In the genomic region with DNA sequence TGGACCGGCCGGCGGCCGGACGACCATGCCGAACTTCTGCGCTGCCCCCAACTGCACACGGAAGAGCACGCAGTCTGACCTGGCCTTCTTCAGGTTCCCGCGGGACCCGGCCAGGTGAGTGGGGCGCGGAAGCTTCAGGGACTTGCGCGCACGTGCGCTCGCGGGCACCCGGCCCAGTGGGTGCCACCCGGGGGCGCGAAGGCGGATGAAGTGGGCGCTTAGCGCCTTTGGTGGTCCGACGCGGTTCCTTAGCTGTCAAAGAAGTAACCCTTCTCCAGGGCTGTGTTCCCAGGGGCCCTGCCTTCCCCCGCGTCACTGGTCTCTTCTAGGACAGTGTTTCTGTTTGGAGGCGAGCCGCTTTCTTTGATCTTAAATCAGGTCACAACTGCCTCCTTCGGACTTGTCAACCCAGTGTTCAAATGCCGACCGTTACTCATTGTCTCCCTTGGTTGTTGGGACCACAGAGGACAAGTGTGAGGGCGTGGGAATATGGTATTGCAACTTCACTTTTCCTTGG, we compare ENCODE assay signal across 8 mouse cellular contexts. TPM values are rescaled to one million over a fixed set of nuclear protein-coding genes. Genes with fewer than 3 reads are reported as not detected.
A peak's percentile ranks its signal among the peaks of the same experiment; 100 is the strongest.
DNase-seq lines count a peak whose midpoint lies in the region; ATAC-seq lines count a peak whose summit lies in the region.

No protein-coding gene starts in this region.

- DNase-seq in heart, adult 11 months: no peak
- peak; percentile 54 for DNase-seq in embryo, embryonic 9.5 days (ENCODE audit: extremely low spot score)
- peak; percentile 68 for DNase-seq in testis, postnatal 14 days (ENCODE audit: low spot score)

- H3K9me3 ChIP-seq in heart, embryonic 11.5 days (replicated peaks; ENCODE audit: control insufficient read depth, low read length): no peaks in the 10 kb centered on the region
- H3K9me3 ChIP-seq in heart, embryonic 15.5 days (replicated peaks): no peaks in the 10 kb centered on the region
- H3K9me3 ChIP-seq in limb, embryonic 13.5 days: no peaks in the 10 kb centered on the region
- no peaks in the 10 kb centered on the region for H3K9me3 ChIP-seq in midbrain, embryonic 16.5 days (replicated peaks; ENCODE audit: control insufficient read depth, low read length, poor library complexity, severe bottlenecking)

- H3K4me2 ChIP-seq in heart, embryonic 11.5 days: peak overlapping the region; percentile 89
- H3K4me2 ChIP-seq in heart, embryonic 15.5 days: peak overlapping the region; percentile 75
- H3K4me2 ChIP-seq in limb, embryonic 13.5 days (replicated peaks): peak overlapping the region; percentile 84
- peak overlapping the region; percentile 68 for H3K4me2 ChIP-seq in midbrain, embryonic 16.5 days (ENCODE audit: low read length)

- under 1% methylated on average over 38 of the region's 38 CpGs for WGBS in heart, embryonic 11.5 days (ENCODE audit: insufficient replicate concordance)
- WGBS in heart, embryonic 15.5 days: under 1% methylated on average over 38 of the region's 38 CpGs
- WGBS in limb, embryonic 13.5 days: under 1% methylated on average over 38 of the region's 38 CpGs
- WGBS in midbrain, embryonic 16.5 days: under 1% methylated on average over 38 of the region's 38 CpGs

- no peaks in the 10 kb centered on the region for H3K27me3 ChIP-seq in heart, embryonic 11.5 days (ENCODE audit: control insufficient read depth, insufficient read depth, low read length)
- H3K27me3 ChIP-seq in heart, embryonic 15.5 days: no peaks in the 10 kb centered on the region
- H3K27me3 ChIP-seq in limb, embryonic 13.5 days: no peaks in the 10 kb centered on the region
- H3K27me3 ChIP-seq in midbrain, embryonic 16.5 days (ENCODE audit: control insufficient read depth, insufficient read depth, low read depth, low read length): no peaks in the 10 kb centered on the region

- no peaks in the 10 kb centered on the region for H3K36me3 ChIP-seq in heart, embryonic 11.5 days (ENCODE audit: control insufficient read depth, insufficient read depth, low read length)
- no peaks in the 10 kb centered on the region for H3K36me3 ChIP-seq in heart, embryonic 15.5 days
- H3K36me3 ChIP-seq in limb, embryonic 13.5 days: no peaks in the 10 kb centered on the region
- H3K36me3 ChIP-seq in midbrain, embryonic 16.5 days (ENCODE audit: control insufficient read depth, insufficient read depth, low read length): no peaks in the 10 kb centered on the region

- H3K27ac ChIP-seq in heart, embryonic 11.5 days (ENCODE audit: low read depth, low read length): peak overlapping the region; percentile 86
- H3K27ac ChIP-seq in heart, embryonic 15.5 days: peak overlapping the region; percentile 86
- peak overlapping the region; percentile 79 for H3K27ac ChIP-seq in limb, embryonic 13.5 days
- H3K27ac ChIP-seq in midbrain, embryonic 16.5 days (ENCODE audit: low read length): peak overlapping the region; percentile 86

- peak overlapping the region; percentile 95 for H3K4me3 ChIP-seq in heart, embryonic 11.5 days (ENCODE audit: low read depth, low read length)
- peak overlapping the region; percentile 88 for H3K4me3 ChIP-seq in heart, embryonic 15.5 days
- peak overlapping the region; percentile 98 for H3K4me3 ChIP-seq in limb, embryonic 13.5 days
- H3K4me3 ChIP-seq in midbrain, embryonic 16.5 days (ENCODE audit: low read depth, low read length): peak overlapping the region; percentile 99

- no peak; the same call in 1 of the 2 replicates for ATAC-seq in heart, embryonic 11.5 days (replicated peaks; ENCODE audit: insufficient number of reproducible peaks, low FRiP score, low TSS enrichment)
- ATAC-seq in activated CD4-positive, CD25-positive, alpha-beta regulatory T cell, adult 4 months: peak; percentile 38
- no peak; the same call in 1 of the 2 replicates for ATAC-seq in heart, embryonic 15.5 days (replicated peaks; ENCODE audit: insufficient number of reproducible peaks, insufficient read depth, low FRiP score, low read depth)
- no peak; the same call in 1 of the 2 replicates for ATAC-seq in limb, embryonic 13.5 days (ENCODE audit: low FRiP score, low read depth)
- ATAC-seq in midbrain, embryonic 16.5 days: peak; percentile 38

- peak overlapping the region; percentile 93 for H3K9ac ChIP-seq in heart, embryonic 11.5 days (ENCODE audit: low read depth, low read length)
- peak overlapping the region; percentile 93 for H3K9ac ChIP-seq in heart, embryonic 15.5 days
- peak overlapping the region; percentile 97 for H3K9ac ChIP-seq in limb, embryonic 13.5 days
- peak overlapping the region; percentile 91 for H3K9ac ChIP-seq in midbrain, embryonic 16.5 days (ENCODE audit: low read depth, low read length)

- H3K4me1 ChIP-seq in heart, embryonic 11.5 days (ENCODE audit: control insufficient read depth, insufficient read depth, low read length): peaks cover 11% of the 10 kb centered on the region
- peaks cover 23% of the 10 kb centered on the region for H3K4me1 ChIP-seq in heart, embryonic 15.5 days (replicated peaks)
- H3K4me1 ChIP-seq in limb, embryonic 13.5 days: peaks cover 25% of the 10 kb centered on the region
- peaks cover 25% of the 10 kb centered on the region for H3K4me1 ChIP-seq in midbrain, embryonic 16.5 days (ENCODE audit: control insufficient read depth, insufficient read depth, low read length)

RNA-seq across cellular contexts. Expression of a gene that starts 0.5 kb away (rescaled TPM):
- polyA plus RNA-seq in heart, embryonic 11.5 days (2014; fragmentation: Nextera tagmentation; extraction: Ambion mirVana): 40.9 and 50.5 TPM in 2 replicates
- polyA plus RNA-seq in activated CD4-positive, CD25-positive, alpha-beta regulatory T cell, adult 4 months (2017; shearing (Covaris generic)): 10 to 100 TPM; 12.0 to 16.6 TPM
- 35.6 and 37.4 TPM in 2 replicates for polyA plus RNA-seq in heart, embryonic 15.5 days (2015; fragmentation: Nextera tagmentation; extraction: Ambion mirVana)
- 69.9 and 73.9 TPM in 2 replicates for polyA plus RNA-seq in limb, embryonic 13.5 days (2015; fragmentation: Nextera tagmentation; extraction: Ambion mirVana)
- 43.5 and 47.5 TPM in 2 replicates for polyA plus RNA-seq in midbrain, embryonic 16.5 days (2015; fragmentation: Nextera tagmentation; extraction: Ambion mirVana)

RNA-seq across cellular contexts. Expression of a gene that starts 46.8 kb away (rescaled TPM):
- 42.5 and 44.1 TPM in 2 replicates for polyA plus RNA-seq in heart, embryonic 11.5 days (2014; fragmentation: Nextera tagmentation; extraction: Ambion mirVana)
- polyA plus RNA-seq in activated CD4-positive, CD25-positive, alpha-beta regulatory T cell, adult 4 months (2017; shearing (Covaris generic)): 10 to 100 TPM; 56.4 to 59.1 TPM
- polyA plus RNA-seq in heart, embryonic 15.5 days (2015; fragmentation: Nextera tagmentation; extraction: Ambion mirVana): 20.2 and 23.1 TPM in 2 replicates
- 27.6 and 33.1 TPM in 2 replicates for polyA plus RNA-seq in limb, embryonic 13.5 days (2015; fragmentation: Nextera tagmentation; extraction: Ambion mirVana)
- 38.8 and 40.0 TPM in 2 replicates for polyA plus RNA-seq in midbrain, embryonic 16.5 days (2015; fragmentation: Nextera tagmentation; extraction: Ambion mirVana)

Comparison
In these comparisons a context has a peak if more than half of its experiments do, and no peak if none do; other contexts are left out.
1. ATAC-seq: peak in activated CD4-positive, CD25-positive, alpha-beta regulatory T cell, adult 4 months (single experiment) and midbrain, embryonic 16.5 days (single experiment); none in heart, embryonic 11.5 days (single experiment), heart, embryonic 15.5 days (single experiment) and limb, embryonic 13.5 days (single experiment).
2. Peak in every context shown above with its lines, with median percentiles within 50 percentile points of each other: H3K27ac ChIP-seq, H3K4me2 ChIP-seq, H3K4me3 ChIP-seq and H3K9ac ChIP-seq.